Mouse (Mus musculus): ENCODE data around the gene Vars2.

The Vars2 gene

GRCm38 (mm10) chr17:35693906-35694305, 26.5 kb upstream of the Vars2 start:
- no peak for DNase-seq (ENCODE audit: low read depth, low spot score)

DNA sequence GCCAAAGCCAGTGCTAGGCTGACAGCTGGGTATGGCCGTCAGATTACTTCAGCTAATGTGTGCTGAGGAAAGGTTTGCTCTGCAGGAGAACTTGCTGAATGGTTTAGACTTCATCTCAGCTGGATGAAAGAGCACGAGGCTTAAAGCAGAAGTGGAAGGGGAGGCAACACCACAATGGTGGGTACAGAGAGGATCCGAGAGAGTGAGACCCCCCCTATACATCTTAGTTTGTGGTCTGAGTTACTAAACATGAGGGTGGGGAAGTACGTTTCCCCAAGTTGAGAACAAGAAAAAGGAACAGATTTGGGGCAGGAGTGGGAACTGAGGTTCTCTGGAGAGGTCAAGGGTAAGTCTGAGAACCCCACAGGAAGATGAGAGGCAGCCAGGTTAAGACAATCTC, 25.0 kb upstream of the Vars2 start:
- no peak for DNase-seq (ENCODE audit: low read depth, low spot score)

DNA sequence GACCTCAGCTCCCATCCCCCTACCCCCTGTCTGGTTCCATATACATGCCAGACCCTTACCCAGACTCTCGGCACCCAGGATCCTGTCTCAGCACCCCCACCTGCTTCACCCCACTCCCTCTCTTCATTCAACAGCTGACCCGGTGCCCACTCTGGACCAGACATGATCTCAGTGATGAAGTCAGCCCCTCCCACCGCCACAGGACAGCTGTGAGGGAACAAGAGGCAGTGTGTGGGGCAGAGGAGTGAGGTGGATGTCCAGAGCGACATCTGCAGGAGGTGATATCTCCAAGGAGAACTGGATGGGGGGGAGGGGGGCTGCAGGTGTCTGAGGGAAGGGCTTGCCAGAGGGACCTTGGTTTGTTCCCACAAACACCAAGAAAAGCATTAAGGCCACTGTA, 24.4 kb upstream of the Vars2 start:
- no peak for DNase-seq (ENCODE audit: low read depth, low spot score)

GRCm38 (mm10) chr17:35689936-35690645, 22.7 kb upstream of the Vars2 start:
- no peak for DNase-seq (ENCODE audit: low read depth, low spot score)

GRCm38 (mm10) chr17:35688347-35689175, 21.2 kb upstream of the Vars2 start:
- DNase-seq (ENCODE audit: low read depth, low spot score): no peak

DNA sequence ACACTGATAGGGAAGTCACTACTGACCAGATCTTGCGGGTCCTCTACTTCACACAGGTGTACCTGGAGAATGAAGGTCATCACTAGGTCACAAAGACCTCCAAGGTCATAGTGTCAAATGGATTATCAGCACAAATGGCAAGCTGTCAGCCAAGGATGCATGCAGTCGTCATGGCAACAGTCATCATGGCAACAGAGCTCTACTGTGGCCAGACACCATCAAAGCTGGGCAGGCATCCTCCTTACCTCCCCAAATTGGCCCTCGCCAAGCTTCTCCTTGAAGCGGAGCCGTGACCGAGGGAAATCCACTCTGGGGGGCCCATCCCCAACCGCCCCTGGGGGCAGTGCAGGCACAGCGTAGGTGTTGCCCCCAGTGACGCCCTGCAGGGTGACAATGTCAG, 17.7 kb upstream of the Vars2 start:
- no peak for DNase-seq (ENCODE audit: low read depth, low spot score)

DNA sequence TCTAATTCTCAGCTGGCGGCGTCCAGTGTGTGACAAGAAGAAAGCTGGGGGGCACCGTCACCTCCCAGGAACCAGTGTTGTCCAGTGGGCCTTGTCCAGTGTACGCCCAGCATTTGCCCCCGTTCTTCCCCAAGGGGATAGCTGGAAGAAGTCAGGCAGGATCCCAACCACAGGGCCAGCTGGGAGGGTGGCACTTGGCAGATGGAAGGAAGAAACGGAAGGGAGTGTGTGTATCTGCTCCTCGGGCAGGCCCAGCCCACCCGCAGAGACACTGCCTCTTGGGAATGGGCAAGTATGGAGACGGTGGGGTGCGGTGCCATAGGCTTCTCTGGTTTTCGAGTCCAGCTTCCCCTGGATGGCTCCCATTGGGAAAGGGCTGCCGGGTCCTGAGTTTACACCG, 14.6 kb upstream of the Vars2 start:
- DNase-seq (ENCODE audit: low read depth, low spot score): no peak

GRCm38 (mm10) chr17:35680591-35680990, 13.2 kb upstream of the Vars2 start:
- no peak for DNase-seq (ENCODE audit: low read depth, low spot score)

GRCm38 (mm10) chr17:35673416-35674035, 6.1 kb upstream of the Vars2 start, which contains the start of gene Gtf2h4:
Gene Gtf2h4, minus strand, starts transcription at chr17:35673739.
- DNase-seq (ENCODE audit: low read depth, low spot score): peak; percentile 95

GRCm38 (mm10) chr17:35672527-35672926, 5.1 kb upstream of the Vars2 start:
- no peak for DNase-seq (ENCODE audit: low read depth, low spot score)

- no peak for DNase-seq (ENCODE audit: low read depth, low spot score)
Observed at GRCm38 (mm10) chr17:35671846-35672245, 4.5 kb upstream of the Vars2 start.

GRCm38 (mm10) chr17:35669731-35670130, 2.3 kb upstream of the Vars2 start:
- DNase-seq (ENCODE audit: low read depth, low spot score): no peak

- peak; percentile 11 for DNase-seq (ENCODE audit: low read depth, low spot score)
Observed at GRCm38 (mm10) chr17:35666851-35667256, 538 bp downstream of the Vars2 start.

DNA sequence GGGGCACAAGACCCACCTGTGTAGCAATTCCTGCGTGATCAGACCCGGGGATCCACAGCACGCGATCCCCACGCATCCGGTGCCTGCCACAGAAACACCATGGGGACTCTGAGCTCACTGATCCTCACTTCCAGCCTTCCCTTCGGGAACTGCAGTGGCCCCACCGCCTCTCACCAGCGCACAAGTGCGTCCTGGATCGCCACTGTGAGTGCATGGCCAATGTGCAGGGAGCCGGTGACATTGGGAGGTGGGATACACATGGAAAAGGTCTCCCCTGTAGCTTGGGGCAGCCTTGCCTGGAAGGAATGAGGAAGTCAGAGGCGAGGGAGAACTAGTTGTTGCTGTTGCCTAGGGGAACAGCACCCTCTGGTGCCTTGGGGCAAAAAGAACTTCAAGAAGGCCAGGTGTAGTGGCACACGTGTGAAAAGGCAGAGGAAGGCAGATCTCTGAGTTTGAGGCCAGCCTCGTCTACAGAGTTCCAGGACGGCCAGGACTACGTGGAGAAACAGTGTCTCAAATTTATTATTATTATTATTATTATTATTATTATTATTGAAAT, 1.4 kb downstream of the Vars2 start:
- DNase-seq (ENCODE audit: low read depth, low spot score): no peak

- DNase-seq (ENCODE audit: low read depth, low spot score): no peak
Observed at GRCm38 (mm10) chr17:35653086-35653485, 14.3 kb downstream of the Vars2 start.

GRCm38 (mm10) chr17:35649429-35649828, 18.0 kb downstream of the Vars2 start:
- no peak for DNase-seq (ENCODE audit: low read depth, low spot score)

- no peak for DNase-seq (ENCODE audit: low read depth, low spot score)
Observed at GRCm38 (mm10) chr17:35643609-35644236, 23.7 kb downstream of the Vars2 start, which contains the start of gene Mucl3. Gene Mucl3, minus strand, starts transcription at chr17:35643695.

- no peak for DNase-seq (ENCODE audit: low read depth, low spot score)
Observed at GRCm38 (mm10) chr17:35639352-35639751, 28.0 kb downstream of the Vars2 start.

GRCm38 (mm10) chr17:35638475-35639190, 28.8 kb downstream of the Vars2 start:
- peak; percentile 61 for DNase-seq (ENCODE audit: low read depth, low spot score)

- DNase-seq (ENCODE audit: low read depth, low spot score): no peak
Observed at GRCm38 (mm10) chr17:35636363-35636762, 31.0 kb downstream of the Vars2 start.

DNA sequence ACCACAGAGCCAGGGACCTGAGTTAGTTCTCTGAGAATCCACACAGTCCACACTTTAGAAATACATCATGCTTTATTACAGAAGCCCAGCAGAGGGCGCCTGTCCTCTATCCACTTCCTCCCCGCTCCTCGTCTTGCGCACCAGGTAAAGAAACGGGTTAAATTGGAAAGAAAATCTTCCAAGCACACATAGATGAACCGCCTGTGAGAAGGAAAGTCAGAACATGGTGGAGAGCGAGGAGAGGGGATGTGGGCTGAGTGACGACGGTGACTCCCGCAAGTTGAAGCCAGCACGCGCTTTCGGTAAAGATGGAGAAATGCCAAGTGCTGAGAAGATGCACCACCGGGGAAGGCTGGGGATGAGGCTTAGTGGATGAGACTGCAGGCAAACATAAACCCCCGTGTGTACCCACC, 31.7 kb downstream of the Vars2 start:
- DNase-seq (ENCODE audit: low read depth, low spot score): peak; percentile 62
